Mouse (Mus musculus): Measurements from ENCODE around the gene Rad54l2. TPM values are rescaled to one million over a fixed set of nuclear protein-coding genes. Genes with fewer than 3 reads are reported as not detected.

The Rad54l2 gene
- polyA plus RNA-seq (2016; fragmentation: Nextera tagmentation; extraction: Ambion mirVana), result 9.1 and 9.5 TPM in 2 replicates

- Histone ChIP-seq H3K9ac (peak within 1 kb of the TSS; percentile 100), H3K4me2 (replicated peaks) (peak within 1 kb of the TSS; percentile 74), H3K4me3 (peak within 1 kb of the TSS; percentile 99), H3K36me3 (no peaks in the 10 kb centered on the region), H3K27ac (peak within 1 kb of the TSS; percentile 91), H3K9me3 (replicated peaks) (no peaks in the 10 kb centered on the region), H3K4me1 (peaks cover 6% of the 10 kb centered on the region), H3K27me3 (no peaks in the 10 kb centered on the region)
- ATAC-seq (ENCODE audit: low FRiP score), result peak; percentile 89
- under 1% methylated on average over 49 of the region's 49 CpGs for WGBS
These were observed at the start of gene Rad54l2 for GRCm38 (mm10) chr9:106788812-106789321. TSS of gene Rad54l2 (minus strand) at chr9:106789194.

GRCm38 (mm10) chr9:106822381-106823104 lies 33.5 kb upstream of the Rad54l2 start:
- WGBS, result 4% methylated on average over 32 of the region's 32 CpGs

GRCm38 (mm10) chr9:106821618-106822380 lies 32.8 kb upstream of the Rad54l2 start, which contains the start of gene Dcaf1:
TSS of gene Dcaf1 (plus strand) at chr9:106821874.
- under 1% methylated on average over 60 of the region's 71 CpGs for WGBS
- peak; percentile 98 for ATAC-seq (ENCODE audit: low FRiP score)
- no peaks in the 10 kb centered on the region for H3K27me3 ChIP-seq
- H3K4me1 ChIP-seq, result no peaks in the 10 kb centered on the region
- no peaks in the 10 kb centered on the region for H3K36me3 ChIP-seq
- H3K27ac ChIP-seq, result peak within 1 kb of the TSS; percentile 92
- no peaks in the 10 kb centered on the region for H3K9me3 ChIP-seq (replicated peaks)
- H3K4me2 ChIP-seq (replicated peaks), result peak within 1 kb of the TSS; percentile 84
- H3K9ac ChIP-seq, result peak within 1 kb of the TSS; percentile 89
- H3K4me3 ChIP-seq, result peak within 1 kb of the TSS; percentile 97

More at GRCm38 (mm10) chr9:106822381-106823104, 33.5 kb upstream of the Rad54l2 start:
- Histone ChIP-seq H3K9me3 (replicated peaks) (no peaks in the 10 kb centered on the region), H3K36me3 (no peaks in the 10 kb centered on the region), H3K4me2 (replicated peaks) (peak overlapping the region; percentile 84), H3K27me3 (no peaks in the 10 kb centered on the region), H3K4me3 (peak overlapping the region; percentile 97), H3K27ac (peak overlapping the region; percentile 92), H3K9ac (peak overlapping the region; percentile 89), H3K4me1 (no peaks in the 10 kb centered on the region)
- peak; percentile 71; the same call in 1 of the 2 replicates for ATAC-seq (ENCODE audit: low FRiP score)

- Histone ChIP-seq H3K4me3 (peak overlapping the region; percentile 97), H3K27ac (no peak overlapping the region)
- peak; percentile 0; the same call in 1 of the 2 replicates for ATAC-seq (ENCODE audit: low FRiP score)
These were observed 32.1 kb upstream of the Rad54l2 start for GRCm38 (mm10) chr9:106821050-106821617.

GRCm38 (mm10) chr9:106819201-106819600 lies 30.2 kb upstream of the Rad54l2 start:
- no peaks in the 10 kb centered on the region for H3K9me3 ChIP-seq (replicated peaks)
- WGBS, result 100% methylated on average over 1 of the region's 1 CpGs
- H3K27me3 ChIP-seq, result no peaks in the 10 kb centered on the region
- no peak overlapping the region for H3K4me3 ChIP-seq
- H3K27ac ChIP-seq, result no peak overlapping the region
- ATAC-seq (ENCODE audit: low FRiP score), result no peak
- H3K9ac ChIP-seq, result no peak overlapping the region
- no peaks in the 10 kb centered on the region for H3K4me1 ChIP-seq
- no peak overlapping the region for H3K4me2 ChIP-seq (replicated peaks)
- no peaks in the 10 kb centered on the region for H3K36me3 ChIP-seq

More at GRCm38 (mm10) chr9:106821050-106821617, 32.1 kb upstream of the Rad54l2 start:
- Histone ChIP-seq H3K9ac (peak overlapping the region; percentile 44; the same call in 1 of the 2 replicates), H3K9me3 (replicated peaks) (no peaks in the 10 kb centered on the region), H3K4me2 (replicated peaks) (peak overlapping the region; percentile 56), H3K4me1 (no peaks in the 10 kb centered on the region), H3K27me3 (no peaks in the 10 kb centered on the region), H3K36me3 (no peaks in the 10 kb centered on the region)
- WGBS, result 50% methylated on average over 15 of the region's 15 CpGs

GRCm38 (mm10) chr9:106818191-106818590 lies 29.2 kb upstream of the Rad54l2 start:
- H3K4me3 ChIP-seq, result no peak overlapping the region
- H3K27me3 ChIP-seq, result no peaks in the 10 kb centered on the region
- ATAC-seq (ENCODE audit: low FRiP score), result no peak
- no peaks in the 10 kb centered on the region for H3K9me3 ChIP-seq (replicated peaks)
- no peak overlapping the region for H3K4me2 ChIP-seq (replicated peaks)
- no peaks in the 10 kb centered on the region for H3K36me3 ChIP-seq
- no peak overlapping the region for H3K27ac ChIP-seq
- no peak overlapping the region for H3K9ac ChIP-seq
- 74% methylated on average over 6 of the region's 6 CpGs for WGBS
- no peaks in the 10 kb centered on the region for H3K4me1 ChIP-seq

GRCm38 (mm10) chr9:106806503-106806902 lies 17.5 kb upstream of the Rad54l2 start:
- Histone ChIP-seq H3K4me1 (no peaks in the 10 kb centered on the region), H3K9ac (no peak overlapping the region), H3K4me2 (replicated peaks) (no peak overlapping the region), H3K27me3 (no peaks in the 10 kb centered on the region), H3K27ac (no peak overlapping the region), H3K4me3 (no peak overlapping the region), H3K36me3 (no peaks in the 10 kb centered on the region), H3K9me3 (replicated peaks) (peaks cover 14% of the 10 kb centered on the region; the same call in 1 of the 2 replicates)
- ATAC-seq (ENCODE audit: low FRiP score), result no peak
- WGBS, result 80% methylated on average over 4 of the region's 4 CpGs

- Histone ChIP-seq H3K27ac (no peak overlapping the region), H3K4me1 (peaks cover 6% of the 10 kb centered on the region), H3K9me3 (replicated peaks) (no peaks in the 10 kb centered on the region), H3K36me3 (no peaks in the 10 kb centered on the region), H3K27me3 (no peaks in the 10 kb centered on the region), H3K9ac (no peak overlapping the region), H3K4me2 (replicated peaks) (no peak overlapping the region), H3K4me3 (no peak overlapping the region)
- ATAC-seq (ENCODE audit: low FRiP score), result no peak
- 71% methylated on average over 6 of the region's 6 CpGs for WGBS
These were observed 1.8 kb upstream of the Rad54l2 start for GRCm38 (mm10) chr9:106790831-106791230.

- peak overlapping the region; percentile 99 for H3K4me3 ChIP-seq
- H3K27me3 ChIP-seq, result no peaks in the 10 kb centered on the region
- no peaks in the 10 kb centered on the region for H3K36me3 ChIP-seq
- peak overlapping the region; percentile 74 for H3K4me2 ChIP-seq (replicated peaks)
- WGBS, result 23% methylated on average over 10 of the region's 10 CpGs
- ATAC-seq (ENCODE audit: low FRiP score), result peak; percentile 20; the same call in 1 of the 2 replicates
- 0 out of 2 replicates have a peak overlapping the region, but pooled peaks have one; percentile 91 for H3K27ac ChIP-seq
- peak overlapping the region; percentile 100 for H3K9ac ChIP-seq
- peaks cover 6% of the 10 kb centered on the region for H3K4me1 ChIP-seq
- H3K9me3 ChIP-seq (replicated peaks), result no peaks in the 10 kb centered on the region
These were observed 369 bp upstream of the Rad54l2 start for GRCm38 (mm10) chr9:106789363-106789762.

- peak; percentile 42 for ATAC-seq (ENCODE audit: low FRiP score)
- Histone ChIP-seq H3K9ac (peak overlapping the region; percentile 100), H3K9me3 (replicated peaks) (no peaks in the 10 kb centered on the region), H3K27me3 (no peaks in the 10 kb centered on the region), H3K36me3 (no peaks in the 10 kb centered on the region), H3K4me1 (peaks cover 6% of the 10 kb centered on the region), H3K4me3 (peak overlapping the region; percentile 99), H3K4me2 (replicated peaks) (peak overlapping the region; percentile 74), H3K27ac (peak overlapping the region; percentile 91)
- WGBS, result 10% methylated on average over 23 of the region's 23 CpGs
These were observed 799 bp downstream of the Rad54l2 start for GRCm38 (mm10) chr9:106787979-106788811.

GRCm38 (mm10) chr9:106785206-106785605 lies 3.8 kb downstream of the Rad54l2 start:
- ATAC-seq (ENCODE audit: low FRiP score), result no peak
- Histone ChIP-seq H3K4me3 (no peak overlapping the region), H3K27ac (no peak overlapping the region), H3K4me2 (replicated peaks) (no peak overlapping the region), H3K36me3 (no peaks in the 10 kb centered on the region), H3K27me3 (no peaks in the 10 kb centered on the region), H3K9ac (no peak overlapping the region), H3K4me1 (peaks cover 6% of the 10 kb centered on the region), H3K9me3 (replicated peaks) (no peaks in the 10 kb centered on the region)
- WGBS, result 89% methylated on average over 3 of the region's 3 CpGs

Data from hindbrain, embryonic 12.5 days (tissue).